Comparison of ENCODE assay signal across 30 mouse cellular contexts in the genomic region with DNA sequence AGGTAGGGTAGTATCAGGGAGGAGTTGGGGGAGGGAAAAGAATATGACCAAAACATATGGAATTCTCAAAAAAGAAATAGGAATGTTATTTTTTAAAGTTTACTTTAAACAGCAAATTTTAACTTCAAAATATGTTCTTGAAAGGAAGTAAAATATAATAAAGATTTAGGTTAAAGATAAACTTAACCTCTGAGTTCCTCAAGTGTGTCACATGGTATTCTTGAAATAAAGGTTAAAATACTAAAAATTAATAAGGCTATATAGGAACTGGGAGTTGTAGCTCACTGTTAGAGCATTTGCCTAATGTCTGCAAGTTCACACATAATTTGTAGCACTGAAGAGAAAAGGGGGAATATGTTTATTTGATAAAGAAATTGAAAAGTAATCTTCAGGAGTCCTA. TPM values are rescaled to one million over a fixed set of nuclear protein-coding genes. Genes with fewer than 3 reads are reported as not detected.
"Had no signal": no experiment of that assay in that cellular context is flagged by ENCODE, and none has a peak within 500 bp of the region (broad histone marks: within the 10 kb centered on the region; RNA-seq: fewer than 3 reads in every experiment).

No protein-coding gene starts in this region.

- DNase-seq: cerebellum, adult 9-10 months; cerebellum, adult 9-11 months; cerebellum, postnatal 10 days; cerebellum, postnatal 14 days; cerebellum, postnatal 25 days; cerebellum, postnatal 36 days; embryo, embryonic 11 days; forebrain, postnatal 0 days; gastrocnemius, adult 2 months; gastrocnemius, postnatal 10 days; gastrocnemius, postnatal 14 days; gastrocnemius, postnatal 25 days; gastrocnemius, postnatal 36 days; heart, adult 18-20 months; heart, adult 2 months had no signal

- H3K9me3 ChIP-seq: embryonic facial prominence, embryonic 10.5 days; embryonic facial prominence, embryonic 12.5 days; embryonic facial prominence, embryonic 13.5 days; embryonic facial prominence, embryonic 15.5 days; forebrain, embryonic 10.5 days; forebrain, embryonic 12.5 days; forebrain, embryonic 13.5 days; forebrain, embryonic 15.5 days had no signal

- H3K4me2 ChIP-seq: embryonic facial prominence, embryonic 12.5 days; embryonic facial prominence, embryonic 13.5 days; embryonic facial prominence, embryonic 15.5 days; forebrain, embryonic 12.5 days; forebrain, embryonic 13.5 days; forebrain, embryonic 15.5 days had no signal

- H3K27me3 ChIP-seq: embryonic facial prominence, embryonic 12.5 days; embryonic facial prominence, embryonic 13.5 days; embryonic facial prominence, embryonic 15.5 days; forebrain, embryonic 12.5 days; forebrain, embryonic 13.5 days; forebrain, embryonic 15.5 days had no signal

- H3K4me3 ChIP-seq: embryonic facial prominence, embryonic 10.5 days; embryonic facial prominence, embryonic 12.5 days; embryonic facial prominence, embryonic 13.5 days; embryonic facial prominence, embryonic 15.5 days; erythroblast, embryonic 14.5 days; forebrain, embryonic 10.5 days; forebrain, embryonic 12.5 days; forebrain, embryonic 13.5 days; forebrain, embryonic 15.5 days; gastrocnemius, adult 2 months; heart, adult 2 months had no signal

- H3K27ac ChIP-seq: embryonic facial prominence, embryonic 10.5 days; embryonic facial prominence, embryonic 12.5 days; embryonic facial prominence, embryonic 13.5 days; embryonic facial prominence, embryonic 15.5 days; forebrain, embryonic 10.5 days; forebrain, embryonic 12.5 days; forebrain, embryonic 13.5 days; forebrain, embryonic 15.5 days; gastrocnemius, adult 2 months; heart, adult 2 months had no signal

- ATAC-seq: forebrain, embryonic 13.5 days; forebrain, embryonic 14.5 days; forebrain, embryonic 15.5 days; forebrain, embryonic 16.5 days; forebrain, postnatal 0 days had no signal

- H3K9ac ChIP-seq: embryonic facial prominence, embryonic 12.5 days; embryonic facial prominence, embryonic 13.5 days; embryonic facial prominence, embryonic 15.5 days; forebrain, embryonic 12.5 days; forebrain, embryonic 13.5 days; forebrain, embryonic 15.5 days; forebrain, postnatal 0 days had no signal

- H3K36me3 ChIP-seq: embryonic facial prominence, embryonic 10.5 days; embryonic facial prominence, embryonic 12.5 days; embryonic facial prominence, embryonic 13.5 days; embryonic facial prominence, embryonic 15.5 days; forebrain, embryonic 10.5 days; forebrain, embryonic 12.5 days; forebrain, embryonic 15.5 days had no signal

- H3K4me1 ChIP-seq: embryonic facial prominence, embryonic 12.5 days; embryonic facial prominence, embryonic 13.5 days; embryonic facial prominence, embryonic 15.5 days; forebrain, embryonic 10.5 days; forebrain, embryonic 12.5 days; forebrain, embryonic 13.5 days; forebrain, embryonic 15.5 days had no signal

RNA-seq across cellular contexts. Expression of a gene that starts 17.4 kb away (rescaled TPM):
- total RNA-seq: common myeloid progenitor, adult 5-6 weeks; gastrocnemius, adult 18-20 months; gastrocnemius, adult 8-10 months had no signal
- polyA plus RNA-seq: embryonic facial prominence, embryonic 13.5 days; erythroblast, embryonic 14.5 days; forebrain, embryonic 11.5 days; forebrain, embryonic 12.5 days; forebrain, embryonic 13.5 days; forebrain, embryonic 14.5 days; forebrain, embryonic 15.5 days; forebrain, embryonic 16.5 days had no signal
